Mouse (Mus musculus) testis, adult 2 months (tissue): ENCODE data around the gene Skp2.

Experiments used
- CTCF ChIP-seq: fragments of 200-500 bp; IDR thresholded peaks from 2 replicates; pipeline ENCODE4 v1.5.1; 2012; ENCODE audit warnings: low read depth, mild to moderate bottlenecking, inconsistent platforms, low read length, moderate library complexity; ENCODE audit not compliant: control insufficient read depth, insufficient read depth, insufficient replicate concordance
- POLR2A ChIP-seq: fragments of 200-500 bp; IDR thresholded peaks from 2 replicates; pipeline ENCODE4 v1.6.1; 2012; ENCODE audit warnings: low read depth, mild to moderate bottlenecking, inconsistent platforms, low read length, moderate library complexity; ENCODE audit not compliant: control insufficient read depth

DNA sequence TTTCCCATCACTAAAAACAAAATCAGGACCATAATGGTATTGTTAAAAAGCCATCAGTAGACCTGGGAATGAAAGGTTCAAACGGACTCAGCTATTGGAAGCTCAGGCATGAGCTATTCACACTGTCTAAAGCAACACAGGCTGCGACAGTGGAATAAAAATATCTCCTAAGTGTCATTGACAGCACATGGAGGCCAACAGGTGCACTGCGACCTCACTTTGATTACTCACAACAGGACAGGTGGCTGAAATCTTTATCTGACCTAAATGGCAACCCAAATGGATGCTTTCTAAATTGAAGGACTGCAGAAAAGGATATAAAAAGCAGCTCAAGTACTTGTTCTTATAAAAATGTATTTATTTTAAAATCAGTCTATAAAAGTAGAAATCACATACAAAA is 43.6 kb downstream of the Skp2 start:
- no peak for TF ChIP-seq CTCF
- no peak for TF ChIP-seq POLR2A
